Mouse (Mus musculus): ENCODE measurements around the gene Repin1.

The Repin1 gene

GRCm38 (mm10) chr6:48626464-48626863 is 32.8 kb downstream of the Repin1 start, which contains the start of gene AI854703:
AI854703 (plus strand) TSS chr6:48626764.
- DNase-seq (ENCODE audit: low read depth) = no peak

DNA sequence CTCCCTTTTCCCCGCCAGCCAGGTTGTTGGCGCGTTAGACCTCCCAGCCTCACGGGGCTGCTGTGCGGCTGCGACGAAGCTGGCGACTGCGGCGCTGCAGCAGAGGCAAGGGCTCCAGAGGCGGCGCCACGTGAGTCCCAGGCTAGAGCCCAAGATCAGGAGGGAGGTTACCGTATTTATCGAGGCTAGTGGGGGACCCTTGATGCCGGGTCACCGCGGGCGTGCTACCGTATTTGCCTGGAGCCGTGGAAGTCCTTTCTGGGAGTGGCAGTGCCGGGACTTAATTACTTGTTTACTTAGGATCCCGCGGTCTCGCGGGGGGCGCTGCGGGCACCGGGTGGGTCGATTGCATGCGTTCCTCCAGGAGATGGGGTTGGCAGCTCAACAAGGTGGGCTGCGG is 33.3 kb downstream of the Repin1 start:
- no peak for DNase-seq (ENCODE audit: low read depth)

GRCm38 (mm10) chr6:48627511-48627924 is 33.8 kb downstream of the Repin1 start:
- DNase-seq (ENCODE audit: low read depth) = no peak

DNA sequence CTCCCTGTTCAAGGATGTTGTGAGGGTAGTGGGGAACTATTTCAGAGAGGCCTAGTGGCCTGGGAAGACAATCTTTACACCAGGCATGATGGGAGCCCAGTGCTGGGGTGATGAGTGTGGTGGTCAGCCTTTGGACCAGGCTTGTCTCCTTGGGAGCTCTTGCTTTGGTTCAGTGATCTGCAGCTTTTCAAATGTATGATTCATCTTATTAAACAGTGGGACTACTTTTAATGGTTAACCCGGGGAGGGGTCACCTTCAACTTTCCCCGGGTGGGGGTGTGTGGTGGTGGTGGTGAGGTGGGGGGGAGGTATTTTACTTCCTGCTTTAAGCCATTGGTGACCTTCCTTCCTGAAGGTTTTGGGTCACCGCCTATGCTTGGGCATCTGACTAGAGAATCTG is 34.7 kb downstream of the Repin1 start:
- DNase-seq (ENCODE audit: low read depth) = no peak

DNA sequence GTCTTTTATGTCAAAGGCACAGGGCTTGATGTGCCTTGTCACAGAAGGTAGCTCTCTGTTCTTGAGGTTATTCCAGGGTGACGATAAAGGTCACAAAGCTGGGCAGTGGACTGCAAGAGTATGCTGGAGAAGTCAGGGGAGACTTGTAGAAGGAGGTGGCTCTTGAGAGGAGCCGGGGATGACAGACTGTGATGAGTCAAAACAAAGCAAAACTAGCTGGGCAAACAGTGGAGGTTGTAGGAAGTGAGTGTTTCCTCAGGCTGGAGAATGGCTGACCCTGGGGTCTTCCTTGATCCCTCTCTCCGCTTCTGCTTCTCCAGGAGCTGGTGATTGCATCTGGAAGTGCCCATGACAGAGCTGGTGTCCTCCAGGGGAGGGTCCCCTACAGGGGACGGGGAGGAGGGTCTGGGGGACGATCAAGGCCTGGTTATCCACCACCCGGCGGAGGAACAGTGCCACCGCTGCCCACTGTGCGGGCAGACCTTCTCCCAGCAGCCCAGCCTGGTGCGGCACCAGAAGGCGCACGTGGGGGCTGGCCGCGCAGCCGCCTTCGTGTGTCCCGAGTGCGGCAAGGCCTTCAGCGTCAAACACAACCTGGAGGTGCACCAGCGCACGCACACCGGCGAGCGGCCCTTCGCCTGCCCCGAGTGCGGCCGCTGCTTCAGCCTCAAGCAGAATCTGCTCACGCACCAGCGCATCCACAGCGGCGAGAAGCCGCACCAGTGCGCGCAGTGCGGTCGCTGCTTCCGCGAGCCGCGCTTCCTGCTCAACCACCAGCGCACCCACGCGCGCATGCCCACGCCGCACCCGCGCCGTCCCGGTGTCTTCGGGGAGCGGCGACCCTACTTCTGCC is 35.4 kb downstream of the Repin1 start:
- DNase-seq (ENCODE audit: low read depth) = no peak

- no peak for DNase-seq (ENCODE audit: low read depth)
Measured at GRCm38 (mm10) chr6:48629661-48630034, 36.0 kb downstream of the Repin1 start.

DNA sequence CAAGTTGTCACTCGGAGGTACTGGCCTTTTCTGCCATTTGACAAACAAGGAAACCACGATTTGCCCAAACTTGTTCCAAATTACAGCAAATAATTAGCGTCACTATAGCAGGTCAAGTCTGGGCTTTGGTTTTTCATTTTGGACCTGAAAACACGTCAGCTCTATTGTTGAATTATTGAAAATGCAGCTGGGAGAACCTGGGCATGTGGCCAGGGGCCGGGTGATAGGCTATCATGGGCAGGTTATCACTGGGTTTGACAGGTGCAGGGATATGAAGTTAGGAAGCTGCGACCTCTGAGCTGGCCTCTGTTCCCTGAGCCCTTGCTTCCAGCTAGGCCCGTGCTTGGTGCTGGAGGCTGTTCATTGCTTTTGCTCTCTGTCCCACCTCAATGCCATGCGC is 37.1 kb downstream of the Repin1 start:
- DNase-seq (ENCODE audit: low read depth) = no peak

DNA sequence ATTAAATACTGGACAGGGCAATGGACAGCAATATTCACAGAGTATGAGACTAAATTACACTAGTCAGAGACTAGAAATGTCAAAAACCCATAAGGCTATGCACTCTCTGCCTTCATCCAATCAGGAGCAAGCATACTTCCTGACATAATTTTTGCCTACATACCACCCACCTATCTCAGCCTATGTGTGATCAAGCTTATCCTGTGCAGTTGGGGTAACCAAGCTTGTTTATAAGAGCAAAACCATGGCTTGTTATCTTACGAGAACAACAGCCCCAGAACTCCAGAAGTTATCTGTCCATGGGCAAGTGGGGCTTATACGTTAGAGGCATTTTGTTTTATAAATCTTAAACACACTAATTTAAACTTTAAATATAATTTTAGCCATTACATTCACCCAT is 41.4 kb downstream of the Repin1 start:
- no peak for DNase-seq (ENCODE audit: low read depth)

DNA sequence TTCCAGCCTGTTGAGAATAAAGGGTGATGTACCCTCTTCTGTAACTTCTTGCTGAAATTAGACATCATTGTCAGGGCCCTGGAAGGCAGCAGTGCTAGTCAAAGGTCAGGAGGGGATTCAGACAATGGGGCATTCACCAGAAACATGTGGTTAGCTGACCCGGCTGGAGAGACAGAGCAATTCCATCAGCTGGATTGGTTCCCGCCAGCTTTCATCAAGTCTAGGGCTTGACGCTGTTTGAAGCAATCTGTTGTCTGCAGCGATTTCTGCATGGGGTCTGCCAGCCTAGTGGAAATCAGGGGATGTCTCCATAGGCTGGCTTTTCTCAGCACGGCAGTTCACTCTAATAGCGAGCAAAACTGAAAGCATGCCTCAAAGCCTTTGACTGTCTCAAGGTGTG is 42.8 kb downstream of the Repin1 start:
- DNase-seq (ENCODE audit: low read depth) = no peak

DNA sequence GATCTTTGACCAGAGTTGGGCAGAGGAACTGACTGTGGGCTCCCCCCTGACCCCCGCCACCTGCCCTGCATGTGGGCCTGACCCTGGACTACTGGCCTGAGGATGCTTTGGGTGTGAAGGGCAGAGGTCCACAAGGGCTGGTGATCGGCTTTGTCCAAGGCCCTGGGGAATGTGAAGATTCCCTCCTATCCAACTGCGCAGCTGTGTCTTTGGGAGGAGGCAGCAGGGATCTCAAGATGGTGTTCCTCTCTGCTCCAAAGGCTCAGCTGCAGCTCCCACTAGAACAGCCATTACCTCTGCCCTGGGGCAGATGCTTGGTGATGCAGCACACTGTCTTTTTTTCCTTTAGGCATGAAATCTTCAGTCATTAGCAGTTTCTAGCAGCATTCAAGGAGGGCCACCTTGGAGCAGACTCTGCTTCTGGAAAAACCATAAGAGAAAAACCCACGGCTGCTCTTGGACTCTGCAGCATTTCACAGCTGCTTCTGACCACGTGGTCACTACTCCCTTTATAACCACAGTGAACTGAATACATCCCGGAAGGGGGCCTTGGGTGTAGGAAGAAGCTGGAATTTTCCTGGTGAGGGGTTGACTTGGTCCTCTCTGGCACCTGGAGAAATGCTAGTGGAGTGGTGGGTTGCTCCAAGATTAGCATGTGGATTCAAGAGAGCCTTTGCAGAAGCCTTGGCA is 44.3 kb downstream of the Repin1 start:
- DNase-seq (ENCODE audit: low read depth) = no peak

DNA sequence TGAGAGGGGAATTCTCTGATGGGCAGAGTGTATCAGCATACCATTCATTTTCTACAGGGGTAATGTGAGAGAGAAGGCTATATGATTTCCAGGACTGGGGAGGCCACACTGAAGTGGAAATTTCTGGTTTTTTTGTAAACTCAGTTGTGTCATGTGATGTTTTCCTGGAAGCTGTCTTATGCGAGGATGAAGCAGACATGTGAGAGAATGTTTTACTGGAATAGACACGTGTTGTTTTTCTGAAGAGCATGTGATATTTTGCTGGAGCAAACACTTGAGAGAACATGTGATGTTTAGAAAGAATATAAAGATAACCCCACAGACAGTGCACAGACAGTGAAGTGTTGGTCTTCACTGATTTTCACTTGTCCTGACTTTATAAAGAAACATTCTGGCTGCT is 44.9 kb downstream of the Repin1 start:
- DNase-seq (ENCODE audit: low read depth) = no peak

DNA sequence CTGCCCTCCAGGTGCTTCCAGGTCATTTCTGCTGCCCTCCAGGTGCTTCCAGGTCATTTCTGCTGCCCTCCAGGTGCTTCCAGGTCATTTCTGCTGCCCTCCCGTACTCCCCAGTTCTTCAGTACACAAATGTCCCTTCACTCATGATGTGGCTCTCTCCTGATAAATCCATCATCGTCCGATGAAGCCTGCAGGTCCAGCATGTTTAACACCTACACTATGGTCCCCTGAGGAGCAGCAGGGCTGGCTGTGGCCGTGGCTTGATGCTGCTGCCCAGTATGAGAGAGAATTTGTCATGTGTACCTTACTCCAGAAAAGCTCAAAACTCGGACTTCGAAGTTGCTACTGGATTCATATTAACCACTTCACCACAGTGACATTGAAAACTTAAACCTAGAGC is 47.7 kb downstream of the Repin1 start:
- DNase-seq (ENCODE audit: low read depth) = no peak

DNA sequence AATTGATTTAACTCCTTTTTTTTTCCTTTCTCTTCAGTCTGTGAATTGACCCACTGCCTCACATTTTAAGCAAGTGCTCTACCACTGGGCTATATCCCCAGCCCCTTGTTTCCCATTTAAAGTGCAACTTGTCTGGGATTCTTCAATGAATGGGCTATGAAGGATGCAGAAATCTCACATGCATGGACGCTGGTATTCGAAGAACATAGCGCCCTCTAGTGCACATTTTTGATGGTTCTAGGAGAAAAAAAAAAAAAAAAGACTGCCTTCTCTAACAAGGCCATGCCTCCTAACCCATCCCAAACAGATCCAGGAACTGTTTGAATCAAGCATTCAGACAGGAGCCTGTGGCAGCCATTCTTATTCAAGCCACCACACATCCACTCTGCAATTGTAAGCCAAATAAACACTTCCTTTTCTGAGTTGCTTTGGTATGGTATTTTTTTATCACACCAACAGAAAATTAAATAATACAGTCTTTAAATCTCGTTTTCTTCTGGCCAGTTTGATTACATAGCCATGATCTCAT is 49.1 kb downstream of the Repin1 start:
- peak; percentile 81 for DNase-seq (ENCODE audit: low read depth)

- DNase-seq (ENCODE audit: low read depth) = peak; percentile 80
Measured at GRCm38 (mm10) chr6:48645660-48646308, 52.1 kb downstream of the Repin1 start.

GRCm38 (mm10) chr6:48646309-48646690 is 52.6 kb downstream of the Repin1 start:
- no peak for DNase-seq (ENCODE audit: low read depth)

DNA sequence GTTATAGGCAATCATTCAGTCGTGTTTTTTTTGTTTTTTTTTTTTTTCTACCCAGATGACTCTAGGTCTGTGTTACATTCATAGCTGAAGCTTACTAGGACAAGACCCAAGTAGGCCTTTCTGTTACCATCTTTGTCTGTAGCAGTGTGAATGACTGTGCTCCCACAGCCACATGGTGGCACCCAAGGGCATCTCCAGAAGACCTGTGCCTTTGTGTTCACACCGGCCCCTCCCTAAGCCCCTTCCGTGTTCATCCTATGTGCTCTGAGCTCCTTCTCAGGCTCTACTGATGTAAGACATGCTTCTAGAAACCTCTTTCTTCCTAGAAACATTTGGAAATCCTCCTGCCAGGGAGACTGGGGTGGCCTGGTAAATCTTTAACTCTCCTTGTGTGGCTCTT is 53.3 kb downstream of the Repin1 start, which contains the start of gene Gimap8:
Gimap8 (plus strand) TSS at position 240 of the 400 bp plus-strand sequence.
- DNase-seq (ENCODE audit: low read depth) = peak; percentile 78

DNA sequence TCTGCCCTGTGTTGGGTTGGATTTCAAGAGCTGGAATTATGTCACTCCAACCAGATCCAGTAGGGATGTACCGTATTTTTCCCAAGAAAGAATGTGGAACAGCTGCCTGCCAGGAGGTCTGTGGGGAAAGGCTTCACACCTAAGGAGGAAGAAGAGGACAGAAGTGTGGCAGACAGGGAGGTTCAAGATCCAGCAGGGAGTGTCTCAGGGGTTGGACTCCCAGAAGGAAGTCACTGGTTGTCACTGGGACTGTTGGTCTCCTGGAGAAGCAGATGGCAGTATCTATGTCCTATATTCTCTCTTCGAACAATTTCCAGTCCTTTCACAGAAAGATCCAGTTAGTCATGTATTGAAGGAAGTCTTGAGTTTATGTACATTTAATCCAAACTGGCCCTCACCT is 53.9 kb downstream of the Repin1 start:
- DNase-seq (ENCODE audit: low read depth) = no peak
